Mouse (Mus musculus): ENCODE data around the gene Siva1.

DNA sequence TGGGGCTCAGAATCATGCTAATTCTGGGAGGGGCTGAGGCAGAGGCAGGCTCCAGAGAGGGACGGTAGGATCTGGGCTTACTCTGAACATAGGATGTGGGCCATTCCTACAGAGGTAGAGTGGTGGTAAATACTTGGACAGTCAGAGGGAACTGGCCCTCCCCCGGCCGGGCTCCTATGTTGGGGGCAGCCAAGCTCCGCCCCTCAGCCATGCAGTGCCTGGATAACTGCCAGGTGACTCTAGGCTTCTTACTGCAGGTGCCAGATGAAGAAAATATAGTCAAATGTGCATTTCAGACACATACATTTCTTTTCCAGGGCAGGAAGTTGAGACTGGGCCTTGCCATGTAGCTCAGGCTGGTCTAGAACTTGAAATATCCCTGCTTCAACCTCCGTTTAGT lies 32.6 kb downstream of the Siva1 start:
- TF ChIP-seq POLR2A (IDR thresholded peaks at IDR 0.05; ENCODE audit: borderline replicate concordance, extremely low read depth, low read depth, low read length) (no peak), CTCF (IDR thresholded peaks at IDR 0.05; ENCODE audit: insufficient read depth, low read length) (no peak)
